Mouse (Mus musculus): Measurements from ENCODE around the gene Fam25c.

The Fam25c gene

DNA sequence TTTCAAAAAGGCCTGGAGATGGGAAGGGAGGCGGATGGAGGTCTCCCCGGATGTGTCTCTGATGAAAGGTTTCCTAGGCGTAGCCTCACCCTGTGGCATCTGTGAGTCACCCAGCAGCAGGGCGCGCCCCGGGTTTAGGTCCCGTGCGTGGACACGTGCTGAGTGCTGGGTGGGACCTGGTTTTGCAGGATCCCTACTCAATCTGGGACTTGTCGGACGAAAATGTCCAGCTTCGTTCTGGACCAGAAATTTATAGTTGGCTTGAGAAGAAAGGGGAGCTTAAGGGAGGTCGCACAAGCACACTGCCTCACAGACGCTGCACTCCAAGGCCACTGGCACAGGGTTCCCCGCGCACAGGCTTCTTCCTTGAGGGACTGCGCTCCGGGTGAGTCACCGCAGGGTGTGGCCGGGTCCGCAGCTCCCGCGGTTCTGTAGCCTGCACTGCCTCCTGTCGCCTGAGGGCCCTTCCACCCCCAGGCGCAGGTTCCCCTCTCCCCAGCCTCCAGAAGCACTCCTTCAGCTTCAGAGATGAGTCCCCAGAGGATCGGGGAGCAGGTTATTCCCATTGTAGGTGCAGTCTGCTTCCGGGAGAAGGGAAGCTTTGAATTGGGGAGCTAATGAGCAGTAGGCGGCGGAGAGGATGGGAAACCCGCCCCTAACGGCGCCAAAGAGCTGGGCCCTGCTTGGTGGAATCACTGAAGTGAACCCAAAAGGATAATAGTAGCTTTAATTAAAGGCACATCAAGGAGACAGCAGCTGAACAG is 8.4 kb upstream of the Fam25c start:
- DNase-seq (ENCODE audit: low spot score in 2 of 2) = peak; percentile 29 to 37

DNA sequence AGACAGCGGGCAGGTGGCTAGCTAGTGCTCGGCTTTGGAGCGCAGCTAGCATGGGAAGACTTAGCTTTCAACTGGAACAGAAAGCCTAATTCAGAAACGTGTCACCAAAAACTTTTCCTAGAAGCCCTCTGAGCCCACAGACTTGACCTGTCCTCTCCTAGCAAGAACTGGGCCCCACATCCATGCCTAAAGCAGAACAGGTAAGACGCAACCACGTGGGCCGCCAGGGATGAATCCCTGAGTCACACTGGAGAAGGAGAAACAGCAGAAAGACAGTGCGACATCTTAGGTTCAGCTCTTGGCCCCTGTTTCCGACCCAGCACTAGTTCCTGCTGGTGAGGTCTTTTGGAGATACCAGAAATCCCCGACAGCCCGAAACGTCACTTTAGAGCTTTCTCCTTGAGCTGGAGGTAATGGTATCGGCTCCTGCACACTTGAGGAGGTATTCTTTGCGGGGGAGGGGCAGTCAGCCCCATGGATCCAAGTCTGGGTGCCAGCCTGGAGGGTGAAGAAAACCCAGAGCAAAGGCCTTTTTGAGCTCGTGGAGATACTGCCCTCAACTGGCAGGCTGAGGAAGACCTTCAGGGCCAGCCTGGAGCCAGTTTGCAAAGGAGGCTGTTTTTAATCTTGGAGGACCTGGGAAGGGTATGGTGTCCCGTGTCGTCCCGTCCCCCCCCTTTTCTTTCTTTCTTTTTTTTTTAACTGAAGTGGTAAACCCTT is 7.7 kb upstream of the Fam25c start:
- peak; percentile 50 to 63 for DNase-seq (ENCODE audit: low spot score in 2 of 2)

DNA sequence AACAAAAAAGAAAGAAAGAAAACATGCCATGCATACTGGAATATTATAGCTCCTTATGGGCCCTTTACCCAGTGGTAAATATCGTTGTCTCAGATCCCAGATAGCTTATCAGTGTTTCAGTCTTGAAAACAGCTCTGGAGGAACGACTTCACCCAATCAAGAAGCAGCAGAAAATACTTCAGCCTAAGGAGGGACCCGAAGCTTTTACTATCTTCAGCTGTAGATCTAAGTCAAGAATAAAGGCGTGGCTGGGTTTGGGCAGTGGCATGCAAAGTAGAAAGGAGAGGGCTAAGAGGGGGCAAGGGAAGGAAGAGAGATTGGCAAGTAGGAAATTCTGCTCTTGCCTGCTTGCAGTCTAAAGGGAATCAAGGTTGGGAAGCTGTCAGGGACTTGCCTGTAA is 6.9 kb upstream of the Fam25c start:
- DNase-seq (ENCODE audit: low spot score in 2 of 2) = no peak

DNA sequence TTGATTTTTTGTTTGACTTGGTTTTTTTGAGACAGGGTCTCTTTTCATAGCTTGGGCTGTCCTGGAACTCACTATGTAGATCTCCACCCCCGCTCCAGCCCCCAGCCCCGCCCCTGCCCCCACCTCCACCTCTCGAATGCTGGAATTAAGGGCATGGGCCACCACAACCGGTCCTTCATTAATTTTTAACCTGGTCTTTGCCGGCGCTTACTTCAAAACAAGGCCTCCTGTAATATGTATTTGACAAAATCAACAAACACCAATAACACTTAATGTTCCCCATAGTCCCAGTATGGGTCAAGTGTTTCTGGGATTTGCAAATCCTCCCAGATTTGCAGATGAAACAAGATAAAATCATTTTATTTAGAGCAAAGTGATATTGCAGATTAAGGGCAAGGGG is 5.0 kb upstream of the Fam25c start:
- no peak for DNase-seq (ENCODE audit: low spot score in 2 of 2)

DNA sequence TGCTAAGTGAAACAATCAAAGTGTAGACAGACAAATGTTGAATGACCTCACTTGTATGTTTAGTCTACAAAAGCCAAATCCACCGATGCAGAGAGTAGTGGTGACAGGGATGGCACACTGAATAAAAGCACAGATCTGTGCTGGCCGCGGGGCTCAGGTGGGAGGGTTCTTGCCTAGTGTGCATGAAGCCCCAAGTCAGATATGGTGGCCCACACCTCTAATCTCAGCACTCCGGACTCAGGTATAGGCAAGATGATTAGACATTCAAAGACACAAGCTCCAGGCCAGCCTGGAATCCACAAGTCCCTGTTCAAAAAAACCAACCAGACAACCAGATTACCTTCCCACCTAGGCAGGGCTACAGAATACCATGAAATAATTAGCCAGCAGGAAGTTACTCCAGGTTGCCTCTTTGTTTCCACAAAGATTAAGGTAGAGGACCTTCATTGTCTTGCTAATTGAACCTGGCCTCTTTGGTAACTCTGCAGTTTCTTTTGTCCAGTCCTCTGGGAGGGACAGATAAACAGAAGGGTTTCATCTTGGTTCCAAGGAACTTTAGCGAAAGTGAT is 4.5 kb upstream of the Fam25c start:
- no peak for DNase-seq (ENCODE audit: low spot score in 2 of 2)

DNA sequence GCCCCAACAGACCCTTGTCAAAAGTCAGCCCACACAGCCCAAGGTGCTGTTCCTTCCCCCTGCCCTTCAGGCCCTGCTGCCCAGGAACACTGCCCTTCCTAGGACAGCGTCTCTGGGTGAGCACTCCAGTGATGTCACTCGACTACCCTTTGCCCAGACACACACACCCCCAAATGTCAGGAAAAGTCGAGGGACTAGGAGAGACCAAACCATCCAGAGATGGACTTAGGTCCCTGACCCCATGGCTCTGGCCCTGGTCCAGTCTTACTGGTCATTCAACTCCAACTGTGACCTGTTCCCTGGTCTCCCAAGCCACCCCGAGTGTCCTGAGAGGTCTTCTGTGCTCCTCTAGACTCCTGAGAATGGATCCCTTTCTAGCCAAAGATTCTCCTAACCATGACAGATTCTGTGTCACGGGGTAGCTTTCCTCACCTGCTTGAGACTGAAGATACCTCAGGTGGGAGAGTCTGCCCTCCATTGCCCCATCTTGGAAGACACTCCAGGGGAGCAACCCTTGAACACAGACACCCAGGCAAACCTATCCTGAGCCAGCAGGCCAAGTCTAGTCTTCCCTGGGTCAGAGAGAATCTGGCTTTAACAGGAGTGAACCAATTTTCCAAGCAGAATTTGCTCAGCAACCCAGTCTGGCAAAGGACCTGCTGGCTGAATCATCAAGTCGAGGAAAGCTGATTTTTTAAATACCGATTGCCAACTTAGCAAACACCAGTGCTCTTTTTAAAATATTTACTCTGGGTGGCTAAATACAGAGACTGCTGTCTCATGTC is 2.6 kb upstream of the Fam25c start:
- no peak for DNase-seq (ENCODE audit: low spot score in 2 of 2)

DNA sequence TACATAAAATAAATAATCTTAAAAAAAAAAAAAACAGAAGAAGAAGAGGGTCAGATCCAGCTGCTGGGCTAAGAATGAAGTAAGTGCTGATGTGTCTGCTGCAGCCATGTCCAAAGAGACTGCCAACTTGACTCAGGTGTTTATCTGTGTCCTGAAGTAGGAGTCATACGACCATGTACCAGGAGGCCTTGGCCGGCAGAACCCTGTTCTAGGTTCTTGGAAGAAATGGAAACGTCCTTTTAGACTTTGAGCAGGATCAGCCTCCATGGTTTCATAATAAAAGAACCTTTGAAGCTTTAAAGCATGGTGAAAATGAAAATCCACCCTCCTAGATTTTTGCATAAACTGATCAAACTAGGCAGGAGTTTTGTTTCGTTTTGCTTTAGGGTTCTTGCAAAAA is 777 bp downstream of the Fam25c start:
- DNase-seq (ENCODE audit: low spot score in 2 of 2) = no peak

DNA sequence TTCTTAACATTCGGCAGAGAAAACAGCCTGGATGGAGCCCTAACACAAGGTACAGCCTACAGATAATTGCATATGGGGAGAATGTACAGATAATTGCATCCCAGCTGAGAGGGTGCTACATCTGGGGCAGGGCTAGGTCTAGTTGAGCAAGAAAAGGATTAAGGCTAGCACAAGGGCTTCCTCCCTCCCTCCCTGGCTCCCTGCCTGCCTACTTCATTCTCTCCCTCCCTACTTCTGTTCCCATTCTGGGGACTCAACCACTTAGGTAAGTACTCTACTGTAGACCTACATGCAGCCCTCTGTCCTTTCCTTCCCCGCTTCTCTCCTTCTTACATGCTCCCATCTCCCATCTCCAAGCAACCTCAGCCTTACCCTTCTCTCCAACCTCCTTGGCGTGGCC is 1.9 kb downstream of the Fam25c start:
- DNase-seq (ENCODE audit: low spot score in 2 of 2) = no peak

DNA sequence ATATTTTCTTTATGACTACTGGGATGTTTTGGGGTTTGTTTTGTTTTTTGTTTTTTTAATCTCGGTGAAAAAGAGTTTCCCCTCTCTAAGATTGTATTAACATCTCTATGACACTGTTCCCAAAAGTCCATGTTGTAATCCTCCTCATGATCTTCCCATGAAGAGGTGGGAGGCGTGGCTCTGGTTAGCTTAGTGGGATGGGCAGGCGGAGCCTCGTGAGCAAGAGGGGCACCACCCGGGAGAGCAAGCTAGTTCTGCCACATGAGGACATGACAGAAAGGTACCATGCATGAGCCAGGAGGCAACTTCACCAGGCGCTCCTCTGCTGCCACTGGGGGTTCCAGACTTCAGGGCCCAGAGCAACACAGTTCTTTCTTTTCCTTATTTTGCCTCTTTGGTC is 2.7 kb downstream of the Fam25c start:
- no peak for DNase-seq (ENCODE audit: low spot score in 2 of 2)

DNA sequence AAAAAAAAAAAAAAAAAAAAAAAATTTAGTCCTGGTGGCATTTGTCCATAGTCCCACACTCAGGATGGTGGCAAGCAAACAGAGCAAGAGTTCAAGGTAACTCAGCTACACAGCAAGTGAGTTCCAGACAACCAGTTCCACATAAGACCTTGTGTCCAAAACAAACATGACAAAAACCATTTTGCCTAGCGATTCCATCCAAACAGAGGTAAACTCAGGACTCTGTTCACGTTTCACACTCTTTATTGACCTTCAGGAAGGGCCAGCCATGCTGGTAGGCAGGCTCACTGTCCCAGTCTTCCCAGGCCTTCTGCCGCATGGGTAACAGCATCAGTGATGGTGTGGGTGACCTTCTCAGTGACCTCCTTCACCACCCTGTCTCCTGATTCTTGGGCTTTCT is 3.6 kb downstream of the Fam25c start:
- no peak for DNase-seq (ENCODE audit: low spot score in 2 of 2)

DNA sequence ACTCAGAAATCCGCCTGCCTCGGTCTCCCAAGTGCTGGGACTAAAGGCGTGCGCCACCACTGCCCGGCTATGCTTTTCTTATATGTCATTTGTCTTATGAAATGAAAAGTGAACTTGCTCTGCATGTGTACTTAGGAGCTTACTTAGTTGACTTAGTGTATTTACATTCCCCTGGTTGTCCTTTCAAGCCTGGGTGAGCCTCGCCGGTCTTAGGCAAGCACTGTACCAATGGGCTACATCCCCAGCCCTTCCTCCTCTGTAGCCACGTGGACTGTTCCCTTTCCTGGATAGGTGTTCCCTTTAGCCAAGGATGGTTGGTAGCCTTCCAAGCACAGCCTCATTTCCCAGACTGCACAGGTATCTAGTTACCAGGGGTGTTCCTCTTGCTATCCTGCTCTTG is 6.2 kb downstream of the Fam25c start:
- no peak for DNase-seq (ENCODE audit: low spot score in 2 of 2)

DNA sequence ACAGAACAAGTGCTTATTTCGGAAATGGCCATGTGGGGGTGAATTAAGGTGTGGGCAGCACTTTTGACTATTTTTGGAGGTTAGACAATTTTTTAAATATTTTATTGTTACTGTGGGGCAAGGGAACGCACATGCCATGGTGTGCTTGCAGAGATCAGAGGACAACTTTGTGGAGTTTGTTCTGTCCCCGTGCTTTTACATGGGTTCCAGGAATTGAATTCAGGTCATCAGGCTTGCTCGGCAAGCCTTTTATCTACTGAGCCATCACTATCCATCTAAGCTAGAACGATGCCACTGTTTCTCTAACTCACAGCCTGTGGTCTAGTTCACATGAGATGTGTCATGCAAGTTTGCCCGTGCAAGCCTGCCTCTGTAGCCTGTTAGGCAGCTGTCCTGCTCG is 6.9 kb downstream of the Fam25c start:
- DNase-seq (ENCODE audit: low spot score in 2 of 2) = no peak

DNA sequence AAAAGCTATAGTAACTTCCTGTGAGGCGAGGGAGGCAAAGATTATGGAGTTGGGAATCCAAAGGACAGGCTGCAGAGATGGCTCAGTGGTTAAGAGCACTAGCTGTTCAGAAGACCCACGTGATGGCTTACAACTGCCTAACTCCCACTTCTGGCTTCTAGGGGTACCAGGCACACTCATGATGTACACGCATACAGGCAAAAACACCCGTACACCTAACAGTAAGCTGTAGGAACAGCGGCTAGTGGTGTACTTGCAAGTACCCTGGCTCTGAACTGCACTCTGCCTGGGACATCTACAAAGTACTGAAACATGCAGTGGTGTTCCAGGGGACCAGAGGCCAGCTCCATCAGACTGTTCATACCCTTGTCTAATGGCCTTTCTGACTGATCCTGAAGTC is 8.1 kb downstream of the Fam25c start:
- no peak for DNase-seq (ENCODE audit: low spot score in 2 of 2)

DNA sequence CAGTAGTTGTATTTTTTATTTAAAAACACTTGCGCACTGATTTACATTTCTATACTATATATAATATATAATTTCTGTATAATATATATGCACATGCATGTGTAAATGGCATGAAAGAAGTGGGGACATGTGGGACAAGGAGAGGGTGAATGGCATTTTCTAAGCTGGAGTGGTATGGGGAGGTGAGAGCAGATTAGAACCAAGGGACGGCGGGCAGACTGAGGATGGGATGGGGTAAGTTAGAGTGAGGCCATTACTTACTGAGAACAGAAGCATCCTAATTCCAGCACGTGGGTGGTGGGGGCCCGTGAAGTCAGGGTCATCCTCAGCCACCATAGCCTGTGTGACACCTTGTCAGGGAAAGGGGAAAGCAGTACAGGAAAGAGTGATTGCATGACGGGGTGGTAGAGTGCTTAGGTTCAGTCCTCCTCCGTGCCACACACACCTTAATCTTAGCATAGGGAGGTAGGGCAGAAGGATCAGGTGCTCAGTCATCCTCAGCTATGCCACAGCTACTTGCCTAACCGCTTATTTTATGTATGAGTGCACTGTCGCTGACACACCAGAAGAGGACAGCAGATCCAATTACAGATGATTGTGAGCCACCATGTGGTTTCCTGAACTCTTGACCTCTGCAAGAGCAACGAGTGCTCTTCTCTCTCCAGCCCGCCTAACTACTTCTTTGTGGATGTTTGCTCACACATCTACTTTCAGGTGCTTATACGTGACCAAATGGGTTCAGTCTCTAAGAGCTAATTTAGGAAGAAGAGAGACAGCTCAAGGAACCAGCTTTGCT is 9.3 kb downstream of the Fam25c start:
- DNase-seq (ENCODE audit: low spot score in 2 of 2) = no peak

DNA sequence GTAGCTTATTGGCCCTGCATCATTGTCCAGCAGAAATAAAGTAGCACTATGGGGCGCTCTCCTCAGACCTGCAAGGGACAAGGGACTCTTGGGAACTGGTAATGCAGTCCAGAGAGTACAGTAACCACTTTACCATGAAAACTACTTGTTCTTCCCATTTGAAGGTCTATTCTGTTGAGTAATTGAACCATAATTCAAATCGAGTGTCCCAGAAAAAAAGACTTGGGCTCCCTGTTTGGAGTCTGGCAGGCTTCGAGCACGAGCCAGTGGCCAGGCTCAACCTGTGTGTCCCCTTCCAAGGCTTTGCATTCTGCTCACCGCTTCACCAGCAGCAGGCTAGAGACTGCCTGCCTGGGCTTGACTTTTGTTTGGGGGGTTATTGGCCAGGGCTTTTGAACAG is 10.9 kb downstream of the Fam25c start:
- DNase-seq (ENCODE audit: low spot score in 2 of 2) = no peak

DNA sequence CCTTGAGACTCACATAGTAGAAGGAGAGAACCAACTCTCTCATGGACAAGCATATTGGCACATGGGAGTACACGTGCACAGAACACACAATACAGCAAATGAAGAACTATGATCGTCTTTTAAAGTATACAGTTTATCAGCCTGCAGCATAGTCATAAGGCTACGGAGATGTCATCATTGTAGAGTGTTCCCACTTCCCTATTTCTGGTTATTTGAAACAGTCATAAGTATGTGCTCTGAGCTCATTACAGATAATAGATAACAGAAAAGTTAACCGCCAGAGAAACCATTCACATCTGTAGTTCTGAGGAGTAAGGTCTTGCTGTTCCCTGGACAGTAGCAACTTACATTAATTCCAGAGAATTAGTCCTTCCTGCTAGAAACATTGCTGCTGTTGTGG is 12.2 kb downstream of the Fam25c start:
- DNase-seq (ENCODE audit: low spot score in 2 of 2) = no peak

DNA sequence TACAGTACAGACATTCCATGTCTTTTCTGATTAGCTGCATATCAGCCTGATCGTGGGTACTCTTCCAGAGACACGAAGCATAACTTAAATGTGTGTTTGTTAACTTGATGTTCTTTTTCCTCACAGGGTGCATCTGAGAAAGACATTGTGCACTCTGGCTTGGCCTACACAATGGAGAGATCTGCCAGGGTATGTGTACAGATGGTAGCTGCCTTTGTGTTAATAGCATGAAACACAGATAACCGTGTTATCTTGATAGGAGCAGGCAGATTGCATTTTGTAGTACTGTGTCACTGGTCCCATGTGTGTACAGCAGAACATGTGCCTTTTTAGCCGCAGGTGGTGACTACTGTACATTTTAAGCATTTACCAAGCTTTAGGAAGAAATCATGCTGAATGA is 13.2 kb downstream of the Fam25c start:
- no peak for DNase-seq (ENCODE audit: low spot score in 2 of 2)

DNA sequence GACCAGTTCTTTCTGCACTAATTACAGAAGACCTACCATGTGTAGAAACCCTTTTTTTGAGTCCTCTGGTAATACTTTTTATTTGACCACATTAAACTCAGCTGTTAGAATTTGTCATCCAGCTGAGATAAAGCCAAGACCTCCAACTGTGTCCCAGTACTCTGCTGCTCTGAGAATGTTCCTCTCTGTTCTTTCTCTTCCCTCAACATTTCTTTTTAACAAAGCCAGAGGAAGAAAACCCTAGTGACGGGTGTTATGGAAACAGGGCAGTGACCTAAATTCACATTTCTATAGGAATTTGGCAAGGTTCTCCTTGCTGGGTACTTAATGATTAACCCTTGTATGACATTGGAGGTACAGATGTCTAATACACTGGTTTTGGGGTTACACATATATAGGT is 15.8 kb downstream of the Fam25c start:
- no peak for DNase-seq (ENCODE audit: low spot score in 2 of 2)

DNA sequence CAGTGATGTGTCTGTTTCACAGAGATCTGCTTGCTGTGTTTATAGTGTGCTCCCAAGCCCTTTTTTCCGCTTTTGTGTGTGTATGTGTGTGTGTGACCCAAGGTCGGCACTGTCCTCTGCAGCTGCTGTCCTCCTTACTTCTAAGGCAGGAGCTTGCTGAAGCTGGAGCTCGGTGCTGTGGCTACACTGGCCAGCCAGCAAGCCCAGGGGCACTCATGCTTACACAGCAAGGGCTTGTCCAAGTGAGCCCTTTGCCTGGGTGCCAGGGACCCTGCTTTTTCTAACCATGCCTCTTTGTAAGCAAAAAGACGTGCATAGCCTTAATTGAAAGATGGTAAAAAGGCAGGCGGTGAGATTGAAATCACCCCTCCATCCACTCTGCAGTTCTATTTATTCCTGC is 22.8 kb downstream of the Fam25c start:
- peak in 1 of 2 experiments; percentile 68 for DNase-seq (ENCODE audit: low spot score in 2 of 2)

DNA sequence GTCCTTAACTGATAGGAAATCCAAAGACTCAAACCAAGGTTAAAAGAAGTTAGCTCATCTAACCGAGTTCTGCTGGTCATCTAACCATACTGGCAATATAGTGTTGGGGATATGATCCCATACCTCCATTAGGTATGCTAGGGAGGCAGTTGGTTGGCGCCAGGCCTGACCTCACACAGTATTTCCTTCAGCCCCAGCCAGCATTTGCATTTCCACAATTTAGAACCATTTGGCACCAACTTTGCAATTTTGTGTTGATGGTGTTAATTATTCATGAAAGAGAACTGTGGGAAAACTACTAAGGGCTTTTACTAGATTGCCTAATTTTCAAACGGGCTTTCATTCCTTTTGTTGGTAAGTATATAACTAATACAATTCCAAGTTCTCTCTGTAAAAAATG is 23.3 kb downstream of the Fam25c start:
- no peak for DNase-seq (ENCODE audit: low spot score in 2 of 2)

DNA sequence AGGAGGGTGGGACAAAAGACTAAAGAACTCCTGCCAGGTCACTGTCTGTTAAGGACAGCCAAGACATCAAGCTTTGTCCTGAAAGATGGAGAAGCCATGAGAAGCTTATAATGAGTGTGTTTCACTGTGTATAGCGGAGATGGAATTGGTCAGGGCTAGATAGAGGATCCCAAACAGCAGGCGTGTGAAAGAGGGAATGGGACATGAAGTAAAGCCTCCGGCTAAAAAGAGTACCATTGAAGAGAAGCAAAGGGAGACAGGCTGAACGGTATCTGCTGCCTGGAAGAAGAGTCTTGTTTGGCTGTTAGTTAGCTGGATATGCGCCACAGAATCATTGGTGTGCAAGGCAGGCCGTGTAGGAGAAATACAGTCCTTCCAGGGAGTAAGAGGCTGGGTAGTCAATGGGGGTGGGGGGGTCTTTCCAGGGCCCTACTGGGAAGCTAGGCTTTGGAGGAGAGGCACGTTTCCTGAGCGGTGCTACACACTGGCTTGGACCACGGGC is 24.5 kb downstream of the Fam25c start:
- no peak for DNase-seq (ENCODE audit: low spot score in 2 of 2)

Data from frontal cortex, postnatal 14 days (tissue).